Mouse (Mus musculus) kidney, adult 2 months (tissue): ENCODE results near the gene Epn2. TPM values are rescaled to one million over a fixed set of nuclear protein-coding genes. Genes with fewer than 3 reads are reported as not detected.

Experiments used
- DNase-seq: peaks from one replicate; pipeline ENCODE4 v3.0.0; 2021
- H3K27ac ChIP-seq: fragments of 200-500 bp; 2 replicates; pipeline ENCODE4 v1.5.1; 2012; ENCODE audit warnings: low read depth, low read length, control low read depth, inconsistent platforms; ENCODE audit not compliant: insufficient read depth
- H3K27me3 ChIP-seq: fragments of 200-500 bp; replicated peaks from 2 replicates; pipeline ENCODE4 v1.6.1; 2012; ENCODE audit warnings: mild to moderate bottlenecking, moderate library complexity, low read length, inconsistent platforms; ENCODE audit not compliant: control insufficient read depth, insufficient read depth
- H3K36me3 ChIP-seq: fragments of 200-500 bp; 2 replicates; pipeline ENCODE4 v1.6.1; 2012; ENCODE audit warnings: mild to moderate bottlenecking, moderate library complexity, low read length, inconsistent platforms; ENCODE audit not compliant: control insufficient read depth, insufficient read depth
- H3K4me1 ChIP-seq: fragments of 200-500 bp; 2 replicates; pipeline ENCODE4 v1.6.1; 2011; ENCODE audit warnings: low read length; ENCODE audit not compliant: control insufficient read depth, insufficient read depth
- H3K4me3 ChIP-seq: fragments of 200-500 bp; 2 replicates; pipeline ENCODE4 v1.5.1; 2011; ENCODE audit warnings: mild to moderate bottlenecking, low read depth, low read length, control low read depth; ENCODE audit not compliant: insufficient read depth
- CTCF ChIP-seq: fragments of 200-500 bp; conservative IDR thresholded peaks from 2 replicates; pipeline ENCODE4 v1.5.1; 2011; ENCODE audit warnings: low read depth, mild to moderate bottlenecking, control low read depth, low read length, moderate library complexity, mixed read lengths; ENCODE audit not compliant: insufficient read depth, insufficient read length
- POLR2A ChIP-seq: fragments of 200-500 bp; IDR thresholded peaks from one replicate; pipeline ENCODE4 v1.6.1; 2011; ENCODE audit warnings: low read depth, low read length, control low read depth
- WGBS: fragments of 180-500 bp; shearing (Covaris S2); methylation state at CpG from one replicate; pipeline ENCODE4 v1.1.7; 2018; 5-methylcytosine and 5-hydroxymethylcytosine counted together
- polyA plus RNA-seq: library from polyadenylated mRNA; depleted of rRNA; stranded (reverse); fragments of >200 nt; gene quantifications from 2 replicates; pipeline ENCODE4 v1.2.3, GENCODE M21; 2012

The Epn2 gene
- polyA plus RNA-seq, 1 experiment, result 23.1 TPM

DNA sequence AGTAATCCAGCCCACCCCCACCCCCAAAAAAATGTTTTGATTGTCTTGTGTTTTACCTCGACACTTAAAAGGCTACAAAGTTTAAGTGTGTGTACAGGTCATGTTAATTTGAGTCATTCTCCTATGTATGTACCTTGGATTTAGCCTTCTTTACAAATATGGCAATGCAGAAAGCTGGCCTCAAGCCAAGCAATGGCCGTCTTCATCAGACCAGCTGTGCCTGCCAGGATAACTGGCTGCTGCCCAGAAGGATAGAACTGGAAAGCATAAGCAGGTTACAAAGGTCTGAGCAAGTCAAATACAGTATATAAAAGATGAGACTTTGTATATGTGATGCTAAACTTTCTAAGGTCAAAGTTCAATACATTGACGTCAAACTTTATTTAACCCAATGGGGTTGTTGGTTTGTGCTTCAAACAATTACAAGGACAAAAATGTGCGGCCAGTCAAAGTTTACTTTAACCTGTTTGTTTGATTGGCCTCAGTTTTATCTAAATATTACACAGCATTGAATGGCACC lies 32.7 kb upstream of the Epn2 start:
- no peak overlapping the region for H3K4me3 ChIP-seq
- peaks cover 4% of the 10 kb centered on the region; the same call in 1 of the 2 replicates for H3K4me1 ChIP-seq
- no peak for DNase-seq
- H3K36me3 ChIP-seq, result no peaks in the 10 kb centered on the region
- no peak overlapping the region for H3K27ac ChIP-seq
- TF ChIP-seq POLR2A (no peak), CTCF (no peak)
- WGBS, result 62% methylated on average over 4 of the region's 4 CpGs
- H3K27me3 ChIP-seq, result no peaks in the 10 kb centered on the region

DNA sequence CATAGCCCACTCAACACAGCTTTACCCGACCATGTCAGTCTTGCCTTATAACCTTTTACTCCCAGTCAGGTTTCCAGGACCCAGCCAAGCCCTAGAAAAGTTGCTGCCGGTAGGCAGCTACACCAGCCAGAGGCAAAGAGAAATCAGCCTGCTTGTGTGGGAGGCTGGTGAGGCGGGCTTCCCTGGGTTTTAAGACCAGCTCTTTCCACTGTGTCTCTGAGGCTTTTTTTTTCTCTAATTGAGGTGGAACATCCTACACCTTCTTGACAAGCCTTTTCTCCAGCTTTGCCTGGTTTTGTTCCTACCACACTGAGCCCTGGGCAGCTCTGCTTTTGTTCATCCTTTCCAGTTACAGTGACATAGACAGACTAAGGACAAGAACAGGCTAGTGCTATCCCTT lies 31.7 kb upstream of the Epn2 start:
- TF ChIP-seq CTCF (no peak), POLR2A (no peak)
- no peak for DNase-seq
- Histone ChIP-seq H3K36me3 (no peaks in the 10 kb centered on the region), H3K4me3 (no peak overlapping the region), H3K4me1 (0 out of 2 replicates have a peak, but pooled peaks cover 4% of the 10 kb centered on the region), H3K27me3 (no peaks in the 10 kb centered on the region), H3K27ac (no peak overlapping the region)
- 65% methylated on average over 3 of the region's 3 CpGs for WGBS

DNA sequence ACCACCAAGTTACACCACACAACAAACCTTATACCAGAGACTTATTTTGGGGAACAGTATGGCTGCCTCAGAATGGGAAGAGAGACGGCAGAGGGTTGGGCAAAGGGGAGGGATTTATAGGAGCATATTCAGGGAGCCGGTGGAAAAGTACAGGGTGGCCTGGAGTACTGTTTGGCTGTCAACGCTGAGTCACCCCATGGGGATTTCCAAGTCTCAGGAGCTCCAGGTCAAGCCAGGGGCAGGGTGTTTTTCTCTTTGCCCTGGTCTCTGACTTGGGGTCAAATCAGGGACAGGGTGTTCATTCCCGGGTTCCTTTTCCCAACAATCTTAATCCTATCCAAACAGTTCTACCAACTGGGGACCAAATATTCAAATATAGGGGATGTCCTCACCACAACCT lies 28.6 kb upstream of the Epn2 start:
- DNase-seq, result peak; percentile 45
- H3K4me3 ChIP-seq, result no peak overlapping the region
- H3K4me1 ChIP-seq, result no peaks in the 10 kb centered on the region
- H3K27ac ChIP-seq, result no peak overlapping the region
- TF ChIP-seq CTCF, result no peak
- no peak for TF ChIP-seq POLR2A
- no peaks in the 10 kb centered on the region for H3K36me3 ChIP-seq
- WGBS, result 58% methylated on average over 4 of the region's 4 CpGs
- no peaks in the 10 kb centered on the region for H3K27me3 ChIP-seq

DNA sequence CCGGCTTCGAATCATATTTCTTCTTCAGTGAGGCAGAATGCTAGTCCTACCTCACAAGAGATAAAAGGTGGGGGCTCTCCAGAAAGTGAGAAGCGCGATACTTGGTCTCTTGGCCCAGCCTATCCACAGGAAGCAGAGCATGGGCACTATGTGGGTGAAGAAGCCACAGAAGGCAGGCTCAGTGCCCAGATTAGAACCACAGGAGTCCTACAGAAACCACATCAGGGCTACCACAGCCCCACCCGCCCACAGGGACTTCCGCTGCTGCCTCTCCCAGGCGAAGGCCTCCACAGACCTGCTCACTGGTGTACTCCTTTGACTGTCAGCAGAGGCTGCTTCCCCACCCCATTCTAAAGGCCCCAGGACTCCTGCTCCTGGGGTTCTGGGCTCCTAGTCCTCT lies 23.2 kb upstream of the Epn2 start:
- 94% methylated on average over 7 of the region's 7 CpGs for WGBS
- no peaks in the 10 kb centered on the region for H3K36me3 ChIP-seq
- no peak overlapping the region for H3K27ac ChIP-seq
- TF ChIP-seq POLR2A (no peak), CTCF (no peak)
- H3K4me1 ChIP-seq, result no peaks in the 10 kb centered on the region
- H3K4me3 ChIP-seq, result no peak overlapping the region
- H3K27me3 ChIP-seq, result no peaks in the 10 kb centered on the region
- DNase-seq, result no peak

DNA sequence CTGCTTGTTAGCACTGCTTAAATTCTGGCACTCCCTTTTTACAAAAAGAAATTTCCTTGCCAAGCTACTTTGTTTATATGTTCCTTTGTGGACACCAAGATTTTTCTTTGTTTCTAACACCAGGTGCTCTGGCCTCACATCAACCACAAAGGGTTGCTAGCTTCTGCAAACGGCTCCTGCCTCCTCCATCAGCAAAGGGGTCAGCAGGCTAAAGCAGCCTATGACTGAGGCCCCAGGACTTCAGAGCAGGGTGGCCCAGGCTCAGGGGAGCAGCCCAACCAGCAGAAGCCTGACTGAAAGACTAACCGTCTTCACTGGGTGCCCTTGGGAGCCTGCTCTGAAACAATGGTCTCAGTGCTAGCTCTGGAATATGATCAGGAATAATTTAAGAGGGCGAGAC lies 22.0 kb upstream of the Epn2 start:
- no peak for TF ChIP-seq POLR2A
- no peak for TF ChIP-seq CTCF
- WGBS, result 58% methylated on average over 3 of the region's 3 CpGs
- no peaks in the 10 kb centered on the region for H3K4me1 ChIP-seq
- no peak for DNase-seq
- no peaks in the 10 kb centered on the region for H3K36me3 ChIP-seq
- no peak overlapping the region for H3K4me3 ChIP-seq
- no peak overlapping the region for H3K27ac ChIP-seq
- H3K27me3 ChIP-seq, result no peaks in the 10 kb centered on the region

DNA sequence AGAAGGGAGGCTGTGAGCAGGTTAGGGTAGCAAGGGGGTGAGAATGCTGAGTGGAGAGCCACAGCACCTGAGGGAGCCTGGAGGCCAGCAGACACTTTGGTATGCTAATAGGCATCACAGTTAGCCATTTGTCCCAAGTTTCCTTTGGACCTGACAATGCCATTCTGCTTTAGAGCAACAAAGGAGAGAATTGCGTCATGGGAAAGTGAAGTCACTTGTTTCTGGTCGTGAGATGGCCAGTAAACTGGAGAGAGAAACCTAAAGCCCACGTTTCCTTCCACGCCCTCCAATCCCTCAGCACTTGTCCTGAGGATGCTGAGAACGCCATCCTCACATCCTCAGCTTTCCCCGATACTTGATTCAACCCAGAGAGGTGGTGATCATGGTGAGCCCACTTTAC lies 18.9 kb upstream of the Epn2 start:
- no peaks in the 10 kb centered on the region for H3K36me3 ChIP-seq
- DNase-seq, result no peak
- WGBS, result 79% methylated on average over 6 of the region's 6 CpGs
- H3K27ac ChIP-seq, result no peak overlapping the region
- no peaks in the 10 kb centered on the region for H3K4me1 ChIP-seq
- TF ChIP-seq POLR2A (no peak), CTCF (no peak)
- no peaks in the 10 kb centered on the region for H3K27me3 ChIP-seq
- H3K4me3 ChIP-seq, result no peak overlapping the region

DNA sequence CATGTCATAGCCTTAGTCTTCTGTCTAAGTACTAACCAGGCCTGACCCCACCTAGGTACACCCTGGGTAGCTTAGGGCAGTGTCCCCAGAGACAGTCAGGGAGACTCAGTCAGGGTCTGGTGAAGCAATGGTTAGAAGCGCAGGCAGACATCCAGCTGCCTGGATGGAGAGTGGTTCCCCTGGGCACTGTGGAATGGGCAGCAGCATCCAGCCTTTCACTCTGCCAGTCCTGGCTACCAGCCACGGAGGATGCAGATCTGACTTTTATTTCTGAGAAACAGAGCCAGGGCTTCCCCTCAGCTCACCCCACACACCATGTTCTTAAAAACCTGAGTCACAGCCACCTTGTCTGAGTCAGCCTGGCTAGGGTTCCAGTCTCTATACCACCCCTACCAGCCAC lies 18.0 kb upstream of the Epn2 start:
- 75% methylated on average over 2 of the region's 2 CpGs for WGBS
- H3K27ac ChIP-seq, result no peak overlapping the region
- DNase-seq, result no peak
- no peak overlapping the region for H3K4me3 ChIP-seq
- no peaks in the 10 kb centered on the region for H3K27me3 ChIP-seq
- no peaks in the 10 kb centered on the region for H3K36me3 ChIP-seq
- TF ChIP-seq CTCF (no peak), POLR2A (no peak)
- H3K4me1 ChIP-seq, result no peaks in the 10 kb centered on the region
